Mouse (Mus musculus) forebrain, embryonic 12.5 days (tissue): Measurements from ENCODE around the gene Snu13. TPM values are rescaled to one million over a fixed set of nuclear protein-coding genes. Genes with fewer than 3 reads are reported as not detected.

Experiments
- ATAC-seq: fragments of 200-750 bp; cut with Nextera tagmentation; 2 replicates; pipeline ENCODE4 v1.8.0; 2017; ENCODE audit warnings: moderate TSS enrichment; ENCODE audit not compliant: low FRiP score
- H3K27ac ChIP-seq: fragments of 300-500 bp; sonication (generic); 2 replicates; pipeline ENCODE4 v1.5.1; 2016; ENCODE audit warnings: mild to moderate bottlenecking
- H3K27me3 ChIP-seq: fragments of 300-500 bp; sonication (generic); 2 replicates; pipeline ENCODE4 v1.6.1; 2016; ENCODE audit warnings: mild to moderate bottlenecking
- H3K36me3 ChIP-seq: fragments of 300-500 bp; sonication (generic); replicated peaks from 2 replicates; pipeline ENCODE4 v1.6.1; 2016; ENCODE audit warnings: mild to moderate bottlenecking
- H3K4me1 ChIP-seq: fragments of 300-500 bp; sonication (generic); 2 replicates; pipeline ENCODE4 v1.6.1; 2016
- H3K4me2 ChIP-seq: fragments of 300-500 bp; sonication (generic); 2 replicates; pipeline ENCODE4 v1.6.1; 2016; ENCODE audit warnings: mild to moderate bottlenecking, moderate library complexity
- H3K4me3 ChIP-seq: fragments of 300-500 bp; sonication (generic); replicated peaks from 2 replicates; pipeline ENCODE4 v1.5.1; 2016; ENCODE audit warnings: mild to moderate bottlenecking
- H3K9ac ChIP-seq: fragments of 300-500 bp; sonication (generic); 2 replicates; pipeline ENCODE4 v1.6.1; 2016; ENCODE audit warnings: mild to moderate bottlenecking
- H3K9me3 ChIP-seq: fragments of 300-500 bp; sonication (generic); 2 replicates; pipeline ENCODE4 v1.6.1; 2016
- WGBS: fragments of 180-500 bp; shearing (Covaris S2); methylation state at CpG from one replicate; pipeline ENCODE4 v1.1.7; 2016; 5-methylcytosine and 5-hydroxymethylcytosine counted together
- polyA plus RNA-seq: library from polyadenylated mRNA; unstranded; fragments of >200 nt; fragmentation: Nextera tagmentation; extraction: Ambion mirVana; gene quantifications from 2 replicates; pipeline ENCODE4 v1.2.1, GENCODE M21; 2016

Gene Snu13
- polyA plus RNA-seq: 210 and 220 TPM in 2 replicates

DNA sequence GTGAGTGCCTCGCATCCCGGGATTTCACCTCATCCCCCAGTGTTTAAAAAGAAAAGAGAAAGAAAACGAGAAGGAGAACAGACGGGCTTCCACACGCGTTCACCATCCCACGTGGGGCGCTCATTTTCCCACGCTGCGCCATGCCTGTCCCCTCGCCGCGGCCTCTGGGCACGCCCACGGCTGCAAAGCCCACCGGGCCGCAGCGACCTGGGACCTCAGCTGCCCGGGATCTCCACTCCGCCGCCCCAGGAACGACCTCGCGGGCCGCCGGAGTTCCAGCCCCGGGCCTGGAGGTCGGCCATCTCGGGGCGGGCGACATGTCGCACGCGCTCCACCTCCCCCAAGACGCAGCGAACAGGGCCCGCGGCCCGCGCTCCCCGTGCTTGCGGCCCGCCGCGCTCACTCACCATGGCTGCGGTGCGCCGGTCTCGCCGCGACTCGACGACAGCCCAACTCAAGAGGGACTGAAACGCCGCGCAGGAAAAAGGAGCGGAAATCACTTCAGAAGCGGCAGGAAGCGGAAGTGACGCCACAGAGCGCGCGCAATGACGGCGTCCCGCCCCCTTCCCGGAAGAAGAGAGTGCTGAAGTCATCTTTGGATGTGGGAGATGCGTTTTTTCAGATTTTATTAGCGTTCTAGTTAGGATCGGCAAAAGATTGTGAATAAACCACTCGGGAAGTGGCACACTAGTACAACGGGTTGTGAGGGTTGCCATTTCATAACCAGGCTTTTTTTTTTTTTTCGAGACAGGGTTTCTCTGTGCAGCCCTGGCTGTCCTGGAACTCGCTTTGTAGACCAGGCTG lies at the start of gene Snu13:
Gene Snu13, minus strand, starts transcription at position 519 of the 804 bp plus-strand sequence.
- no peaks in the 10 kb centered on the region for H3K9me3 ChIP-seq
- peak within 1 kb of the TSS; percentile 100 for H3K4me3 ChIP-seq
- H3K9ac ChIP-seq: peak within 1 kb of the TSS; percentile 96
- H3K27me3 ChIP-seq: peaks cover 5% of the 10 kb centered on the region; the same call in 1 of the 2 replicates
- H3K27ac ChIP-seq: peak within 1 kb of the TSS; percentile 89
- under 1% methylated on average over 74 of the region's 74 CpGs for WGBS
- H3K4me1 ChIP-seq: peaks cover 24% of the 10 kb centered on the region
- H3K36me3 ChIP-seq: peaks cover 14% of the 10 kb centered on the region
- peak within 1 kb of the TSS; percentile 79 for H3K4me2 ChIP-seq
- peak; percentile 88 for ATAC-seq

DNA sequence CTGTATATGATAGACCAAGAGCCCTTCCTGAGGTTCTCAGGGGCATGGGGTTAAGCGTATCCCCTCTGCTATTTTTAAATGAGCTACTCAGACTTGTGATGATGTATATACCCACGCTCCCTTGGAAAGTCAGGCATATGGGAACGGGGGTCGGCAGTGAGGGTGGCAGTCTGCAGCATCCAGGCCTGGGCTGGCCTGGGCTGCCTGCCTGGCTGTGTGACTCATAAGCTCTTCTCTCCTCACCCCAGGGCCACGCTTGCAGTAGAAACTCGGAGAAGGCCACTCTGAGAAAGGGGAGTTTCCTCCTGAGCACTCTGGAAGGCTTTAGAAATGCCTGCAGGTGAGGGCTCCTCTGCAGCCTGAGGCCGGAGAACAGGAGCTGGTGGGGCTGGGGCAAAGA lies 43.7 kb upstream of the Snu13 start:
- Histone ChIP-seq H3K4me2 (no peak overlapping the region), H3K9ac (no peak overlapping the region), H3K27ac (no peak overlapping the region), H3K36me3 (no peaks in the 10 kb centered on the region), H3K4me3 (no peak overlapping the region), H3K4me1 (no peaks in the 10 kb centered on the region), H3K9me3 (no peaks in the 10 kb centered on the region), H3K27me3 (peaks cover 8% of the 10 kb centered on the region; the same call in 1 of the 2 replicates)
- ATAC-seq: no peak
- 82% methylated on average over 7 of the region's 7 CpGs for WGBS

DNA sequence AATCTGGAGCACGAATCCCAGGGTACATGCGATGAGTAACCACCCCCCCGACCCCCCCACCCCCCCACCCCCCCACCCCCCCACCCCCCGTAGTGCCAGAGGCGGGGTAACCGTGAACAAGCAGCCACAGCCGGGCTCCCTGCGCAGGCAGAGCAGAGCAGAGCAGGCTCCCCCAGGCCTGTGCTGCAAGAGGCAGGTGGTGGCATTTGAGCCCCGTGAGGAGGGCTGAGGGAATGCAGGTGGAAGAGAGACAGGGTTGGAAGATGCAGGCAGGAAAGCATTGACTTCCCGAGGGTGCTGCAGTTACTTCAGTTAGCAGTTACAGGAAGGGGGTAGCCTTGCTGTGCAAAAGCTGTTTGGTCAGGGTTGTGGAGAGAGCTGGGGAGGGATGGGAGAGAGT lies 39.9 kb upstream of the Snu13 start:
- ATAC-seq: no peak
- Histone ChIP-seq H3K27me3 (peaks cover 8% of the 10 kb centered on the region; the same call in 1 of the 2 replicates), H3K36me3 (no peaks in the 10 kb centered on the region), H3K4me3 (no peak overlapping the region), H3K4me1 (no peaks in the 10 kb centered on the region), H3K4me2 (no peak overlapping the region), H3K9ac (no peak overlapping the region), H3K9me3 (no peaks in the 10 kb centered on the region), H3K27ac (no peak overlapping the region)
- 14% methylated on average over 10 of the region's 10 CpGs for WGBS

DNA sequence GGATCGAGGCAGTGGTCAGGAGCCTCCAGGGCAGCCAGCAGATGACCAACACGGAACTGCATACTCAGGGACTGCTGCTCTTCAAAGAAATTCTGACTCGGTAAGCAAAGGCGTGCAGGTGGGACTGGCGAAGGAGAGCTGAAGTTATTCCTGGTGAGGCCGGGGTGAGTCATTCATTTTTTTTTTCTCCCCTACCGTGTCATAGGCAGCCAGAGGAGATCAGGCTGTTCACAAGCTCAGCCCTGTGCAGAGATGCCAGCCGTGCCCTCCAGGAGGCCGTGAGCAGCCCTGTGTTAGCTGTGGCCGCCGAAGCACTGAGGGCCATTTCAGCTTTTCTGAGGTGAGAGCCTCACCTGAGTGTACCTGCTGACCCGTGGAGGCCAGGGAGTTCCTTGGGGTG lies 38.7 kb upstream of the Snu13 start:
- no peak overlapping the region for H3K4me2 ChIP-seq
- no peak for ATAC-seq
- H3K4me3 ChIP-seq: no peak overlapping the region
- 84% methylated on average over 12 of the region's 12 CpGs for WGBS
- H3K36me3 ChIP-seq: no peaks in the 10 kb centered on the region
- H3K27me3 ChIP-seq: peaks cover 8% of the 10 kb centered on the region; the same call in 1 of the 2 replicates
- no peaks in the 10 kb centered on the region for H3K4me1 ChIP-seq
- H3K9ac ChIP-seq: no peak overlapping the region
- H3K27ac ChIP-seq: no peak overlapping the region
- H3K9me3 ChIP-seq: no peaks in the 10 kb centered on the region

DNA sequence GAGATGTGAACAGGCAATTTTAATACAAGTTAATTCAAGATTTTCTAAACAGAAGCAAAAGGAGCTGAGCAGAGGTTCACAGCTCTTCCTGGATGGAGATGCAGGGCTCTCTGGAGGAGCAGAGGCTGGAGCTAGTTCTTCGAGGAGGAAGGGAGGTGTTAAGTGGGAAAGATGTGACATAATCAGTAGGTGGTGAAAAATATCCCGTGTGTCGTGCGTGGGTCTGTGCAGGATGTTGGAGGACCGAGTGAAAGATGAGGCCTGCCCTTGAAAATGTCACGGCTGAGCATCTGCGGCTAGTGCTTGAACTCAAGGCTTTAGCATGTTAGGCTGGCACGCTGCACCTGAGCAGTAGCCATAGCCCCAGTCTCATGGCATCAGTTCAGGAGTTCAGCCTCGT lies 38.2 kb upstream of the Snu13 start:
- Histone ChIP-seq H3K4me1 (no peaks in the 10 kb centered on the region), H3K4me3 (no peak overlapping the region), H3K36me3 (no peaks in the 10 kb centered on the region), H3K4me2 (no peak overlapping the region), H3K27ac (no peak overlapping the region), H3K9ac (no peak overlapping the region), H3K27me3 (0 out of 2 replicates have a peak, but pooled peaks cover 8% of the 10 kb centered on the region), H3K9me3 (no peaks in the 10 kb centered on the region)
- WGBS: 91% methylated on average over 9 of the region's 9 CpGs
- no peak for ATAC-seq

DNA sequence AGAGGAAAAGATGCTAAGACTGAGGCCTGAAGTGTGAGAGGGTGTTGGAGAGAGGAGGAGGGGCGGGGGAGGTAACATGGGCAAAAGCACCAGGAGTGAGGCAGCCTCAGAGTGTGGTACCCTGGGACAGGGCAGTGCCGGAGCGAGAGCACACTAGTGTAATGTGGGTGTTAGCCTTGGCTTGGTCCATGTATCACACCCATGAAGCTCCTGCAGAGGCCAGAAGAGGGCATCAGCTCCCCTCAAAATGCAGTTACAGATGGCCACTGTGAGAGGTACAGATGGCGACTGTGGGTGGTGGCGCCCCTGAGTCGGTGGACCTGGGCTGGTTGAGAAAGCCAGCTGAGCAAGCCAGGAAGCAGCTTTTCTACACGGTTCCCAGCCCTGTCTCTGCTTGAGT lies 33.8 kb upstream of the Snu13 start:
- WGBS: 32% methylated on average over 7 of the region's 7 CpGs
- H3K4me2 ChIP-seq: no peak overlapping the region
- no peaks in the 10 kb centered on the region for H3K9me3 ChIP-seq
- no peak overlapping the region for H3K4me3 ChIP-seq
- H3K27ac ChIP-seq: no peak overlapping the region
- ATAC-seq: no peak
- H3K27me3 ChIP-seq: no peaks in the 10 kb centered on the region
- no peaks in the 10 kb centered on the region for H3K4me1 ChIP-seq
- no peaks in the 10 kb centered on the region for H3K36me3 ChIP-seq
- no peak overlapping the region for H3K9ac ChIP-seq

DNA sequence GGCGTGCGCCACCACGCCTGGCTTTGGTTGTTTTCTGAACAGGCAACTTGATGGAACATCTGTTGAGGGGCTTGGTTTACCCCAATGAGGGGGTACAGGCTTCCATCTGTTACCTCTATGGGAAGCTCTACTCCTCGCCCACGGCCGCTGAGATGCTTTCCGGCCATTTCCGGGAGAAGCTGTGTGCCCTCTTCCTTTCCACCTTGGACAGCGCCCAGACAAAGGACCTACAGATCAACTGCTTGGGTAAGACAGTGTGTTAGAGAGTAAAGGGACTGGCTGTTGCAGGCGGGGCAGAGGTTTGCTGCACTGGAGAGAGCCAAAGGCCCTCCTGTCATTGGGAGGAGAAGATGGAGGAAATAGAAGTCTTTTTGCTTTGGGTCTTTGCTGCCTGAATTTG lies 32.5 kb upstream of the Snu13 start:
- Histone ChIP-seq H3K9me3 (no peaks in the 10 kb centered on the region), H3K36me3 (no peaks in the 10 kb centered on the region), H3K4me2 (no peak overlapping the region), H3K4me3 (no peak overlapping the region), H3K27me3 (no peaks in the 10 kb centered on the region), H3K4me1 (no peaks in the 10 kb centered on the region), H3K27ac (no peak overlapping the region), H3K9ac (no peak overlapping the region)
- WGBS: 63% methylated on average over 10 of the region's 10 CpGs
- no peak for ATAC-seq

DNA sequence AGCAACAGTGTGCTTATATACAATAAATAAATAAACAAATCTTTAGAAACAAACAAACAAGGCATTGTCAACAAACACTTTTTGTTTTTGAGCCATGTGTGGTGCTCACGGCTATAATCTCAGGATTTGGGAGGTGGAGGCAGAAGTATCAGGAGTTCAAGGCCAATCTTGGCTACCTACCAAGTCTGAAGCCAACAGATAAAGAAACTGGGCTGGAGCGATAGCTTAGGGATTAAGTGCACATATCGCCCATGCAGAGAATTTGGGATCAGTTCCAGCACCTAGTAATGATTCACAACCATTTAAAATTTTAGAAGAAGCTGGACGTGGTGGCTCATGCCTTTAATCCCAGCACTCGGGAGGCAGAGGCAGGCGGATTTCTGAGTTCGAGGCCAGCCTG lies 26.1 kb upstream of the Snu13 start:
- no peak overlapping the region for H3K4me3 ChIP-seq
- 95% methylated on average over 7 of the region's 7 CpGs for WGBS

DNA sequence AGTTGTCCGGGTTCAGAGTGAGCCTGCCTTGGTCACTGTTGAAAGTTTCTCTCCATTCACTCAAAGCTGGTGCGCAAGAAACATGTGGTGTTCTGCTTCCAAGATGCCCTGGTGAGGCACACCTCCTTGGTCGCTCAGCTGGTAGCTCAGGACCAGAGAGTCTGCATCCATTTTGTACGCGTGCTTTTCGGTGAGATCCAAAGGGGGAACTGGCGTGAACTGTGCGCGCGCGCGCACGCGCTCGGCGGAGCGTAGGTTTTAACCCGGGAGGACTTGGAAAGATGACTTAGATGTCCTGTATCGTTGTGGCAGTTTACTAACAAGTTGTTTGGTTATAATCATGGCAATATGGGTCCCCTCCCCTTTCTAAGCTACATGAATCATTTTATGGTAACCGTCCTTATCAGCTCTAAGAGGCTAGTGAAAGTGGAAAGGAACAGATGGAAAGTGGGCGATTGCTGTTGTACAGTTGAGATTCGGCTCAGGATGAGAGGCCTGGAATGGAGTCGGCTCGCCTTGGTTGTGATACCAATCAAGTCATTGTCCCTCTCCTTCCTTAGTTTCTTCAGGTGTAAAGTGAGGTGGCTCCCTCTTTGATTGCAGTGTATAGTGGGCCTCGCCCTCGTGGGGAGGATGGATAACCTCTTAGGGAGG lies 24.5 kb upstream of the Snu13 start:
- peaks cover 51% of the 10 kb centered on the region for H3K27me3 ChIP-seq
- 93% methylated on average over 26 of the region's 26 CpGs for WGBS
- no peak overlapping the region for H3K9ac ChIP-seq
- no peak for ATAC-seq
- no peak overlapping the region for H3K27ac ChIP-seq
- H3K4me1 ChIP-seq: no peaks in the 10 kb centered on the region
- no peaks in the 10 kb centered on the region for H3K36me3 ChIP-seq
- no peak overlapping the region for H3K4me2 ChIP-seq
- peaks cover 6% of the 10 kb centered on the region; the same call in 1 of the 2 replicates for H3K9me3 ChIP-seq
- H3K4me3 ChIP-seq: no peak overlapping the region

More for the DNA sequence above, 26.1 kb upstream of the Snu13 start:
- Histone ChIP-seq H3K27me3 (peaks cover 43% of the 10 kb centered on the region), H3K9ac (no peak overlapping the region), H3K27ac (no peak overlapping the region), H3K4me1 (no peaks in the 10 kb centered on the region), H3K4me2 (no peak overlapping the region), H3K36me3 (no peaks in the 10 kb centered on the region), H3K9me3 (peaks cover 6% of the 10 kb centered on the region; the same call in 1 of the 2 replicates)
- ATAC-seq: no peak

DNA sequence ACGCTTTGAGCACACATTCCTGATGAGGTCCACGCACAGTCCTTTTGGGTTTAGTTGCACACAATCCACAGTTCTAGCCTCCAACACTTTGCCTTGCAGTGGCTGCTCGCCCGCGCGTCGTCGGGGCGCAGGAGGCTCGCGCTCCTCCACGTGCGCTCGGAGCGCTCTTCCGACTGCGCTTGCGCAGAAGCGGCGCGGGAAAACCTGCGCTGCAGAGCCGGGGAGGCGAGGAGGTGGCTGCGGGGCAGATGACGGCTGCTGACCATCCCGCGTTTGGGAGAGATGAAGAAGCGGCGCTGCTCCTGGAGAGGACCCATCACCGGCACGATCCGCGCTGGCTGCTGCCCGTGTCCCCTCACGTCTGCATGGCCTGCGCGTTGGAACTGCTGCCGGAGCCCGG lies 22.5 kb upstream of the Snu13 start, which contains the start of gene Mei1:
Gene Mei1, plus strand, starts transcription at position 99 of the 400 bp plus-strand sequence.
- Histone ChIP-seq H3K36me3 (no peaks in the 10 kb centered on the region), H3K27ac (no peak within 1 kb of the TSS), H3K4me2 (peak within 1 kb of the TSS; percentile 21), H3K9ac (no peak within 1 kb of the TSS), H3K4me1 (no peaks in the 10 kb centered on the region), H3K4me3 (peak within 1 kb of the TSS; percentile 8; the same call in 1 of the 2 replicates), H3K9me3 (peaks cover 6% of the 10 kb centered on the region; the same call in 1 of the 2 replicates), H3K27me3 (peaks cover 56% of the 10 kb centered on the region)
- 22% methylated on average over 40 of the region's 40 CpGs for WGBS
- no peak for ATAC-seq

DNA sequence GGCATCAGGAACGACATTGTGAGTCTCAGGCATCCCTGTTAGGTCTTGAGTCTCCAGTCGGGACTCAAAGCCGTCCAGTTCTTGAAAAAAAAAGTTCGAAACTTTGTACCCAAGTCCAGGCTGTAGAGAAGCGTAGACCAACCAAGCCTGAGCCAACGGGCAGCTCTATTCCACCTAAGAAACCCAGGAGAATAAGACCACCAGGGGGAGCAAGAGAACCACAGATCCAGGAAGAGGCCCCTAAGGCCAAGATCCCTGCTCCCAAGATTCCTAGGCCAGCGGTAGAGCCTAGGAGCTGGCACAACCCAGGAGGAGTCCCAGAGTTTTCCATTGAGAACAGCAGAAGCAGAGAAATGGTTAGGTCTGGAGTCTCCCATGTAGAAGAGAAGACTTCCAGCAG lies 18.1 kb upstream of the Snu13 start:
- 15% methylated on average over 7 of the region's 7 CpGs for WGBS
- H3K9ac ChIP-seq: 0 out of 2 replicates have a peak overlapping the region, but pooled peaks have one; percentile 7
- H3K36me3 ChIP-seq: no peaks in the 10 kb centered on the region
- peaks cover 3% of the 10 kb centered on the region; the same call in 1 of the 2 replicates for H3K9me3 ChIP-seq
- no peak overlapping the region for H3K4me2 ChIP-seq
- peak; percentile 41; the same call in 1 of the 2 replicates for ATAC-seq
- no peak overlapping the region for H3K27ac ChIP-seq
- H3K4me3 ChIP-seq: no peak overlapping the region
- peaks cover 52% of the 10 kb centered on the region for H3K27me3 ChIP-seq
- no peaks in the 10 kb centered on the region for H3K4me1 ChIP-seq

DNA sequence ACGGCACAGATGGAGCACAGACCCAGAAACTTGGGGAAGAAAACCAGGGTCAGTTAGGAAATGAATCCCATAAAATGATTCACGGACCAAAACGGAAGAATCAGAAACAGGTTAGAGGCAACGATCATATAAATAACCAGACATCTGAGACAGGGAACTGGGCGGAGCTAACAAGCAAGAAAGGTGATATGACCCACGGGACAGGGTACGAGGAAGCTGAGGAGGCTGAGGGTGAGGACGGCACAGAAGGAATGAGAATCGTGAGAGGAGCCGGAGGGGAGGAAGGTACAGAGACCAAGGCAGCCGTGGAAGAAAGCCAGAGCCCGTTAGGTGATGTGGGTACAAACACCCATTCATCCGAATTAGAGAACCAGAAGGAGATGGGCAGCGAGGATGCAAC lies 16.5 kb upstream of the Snu13 start:
- peaks cover 36% of the 10 kb centered on the region for H3K27me3 ChIP-seq
- H3K4me2 ChIP-seq: no peak overlapping the region

More for the DNA sequence above, 16.5 kb upstream of the Snu13 start:
- no peaks in the 10 kb centered on the region for H3K36me3 ChIP-seq
- ATAC-seq: no peak
- no peak overlapping the region for H3K27ac ChIP-seq
- H3K4me3 ChIP-seq: no peak overlapping the region
- H3K4me1 ChIP-seq: no peaks in the 10 kb centered on the region
- no peaks in the 10 kb centered on the region for H3K9me3 ChIP-seq
- H3K9ac ChIP-seq: no peak overlapping the region
- 78% methylated on average over 14 of the region's 14 CpGs for WGBS
